Mouse (Mus musculus) urinary bladder, postnatal 10 days (tissue): ENCODE data around the gene Olig2.

Experiments used
- DNase-seq: peaks from one replicate; pipeline ENCODE4 v3.0.0; 2022; ENCODE audit warnings: low spot score

Gene Olig2

DNA sequence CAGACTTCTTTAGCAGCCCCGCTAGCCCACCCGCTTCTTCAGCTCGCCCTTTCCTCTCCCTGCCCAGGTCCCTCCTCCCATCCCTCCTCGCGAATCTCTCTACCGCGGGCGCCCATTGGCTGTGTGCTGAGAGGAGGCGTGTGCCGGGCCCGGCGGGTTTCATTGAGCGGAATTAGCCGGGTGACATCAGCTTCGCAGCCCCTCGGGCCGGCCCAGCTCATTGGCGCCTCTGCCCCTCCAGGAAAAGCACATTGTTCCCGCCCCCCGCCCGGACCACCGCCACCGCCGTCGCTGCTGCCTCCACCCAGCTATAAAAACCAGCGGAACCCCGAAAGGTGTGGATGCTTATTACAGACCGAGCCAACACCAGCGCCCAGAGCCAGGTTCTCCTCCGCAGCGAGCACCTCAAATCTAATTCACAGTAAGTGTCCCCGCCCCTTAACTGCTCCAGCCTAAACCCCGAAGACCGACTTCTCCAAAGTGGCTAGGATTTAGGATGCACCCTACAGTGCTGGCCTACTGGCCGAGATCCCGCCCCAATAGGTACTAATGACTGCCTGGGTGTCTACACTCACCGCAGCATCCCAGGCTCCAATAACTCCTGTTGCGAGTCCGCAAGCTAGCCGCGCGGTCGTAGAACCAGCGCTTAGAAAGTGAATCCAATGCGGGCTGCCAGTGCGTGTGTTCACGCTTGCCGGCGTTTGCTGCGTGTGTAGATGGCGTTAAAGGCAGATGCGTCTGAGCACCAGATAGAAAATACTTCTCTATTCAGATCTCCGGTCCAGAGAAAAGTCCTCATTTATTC is at the start of gene Olig2:
Gene Olig2 (plus strand): TSS at position 225 of the 805 bp plus-strand sequence.
- no peak for DNase-seq

- no peak for DNase-seq
These were observed 49.4 kb upstream of the Olig2 start for GRCm38 (mm10) chr16:91175892-91176291.

GRCm38 (mm10) chr16:91187046-91187445 is 38.2 kb upstream of the Olig2 start:
- DNase-seq, result no peak

DNA sequence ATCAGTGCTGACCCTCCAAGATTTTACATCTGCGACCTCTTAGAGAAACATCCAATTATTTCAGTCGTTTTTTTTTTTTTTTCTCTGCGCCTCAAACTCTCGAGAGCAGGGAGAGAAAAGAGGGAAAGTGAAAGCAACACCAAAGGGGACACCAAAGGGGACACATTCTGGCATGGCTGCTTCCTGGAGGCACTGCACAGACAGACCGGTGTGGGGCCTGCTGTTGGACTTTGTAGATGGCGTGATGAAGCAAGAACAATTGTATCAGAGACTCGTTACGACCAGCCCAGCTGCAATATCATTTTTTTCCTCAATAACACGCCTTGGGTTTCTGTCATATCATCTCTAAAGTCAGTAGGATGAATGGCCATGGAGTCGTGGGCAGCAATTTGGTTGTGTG is 37.6 kb upstream of the Olig2 start:
- DNase-seq, result no peak

DNA sequence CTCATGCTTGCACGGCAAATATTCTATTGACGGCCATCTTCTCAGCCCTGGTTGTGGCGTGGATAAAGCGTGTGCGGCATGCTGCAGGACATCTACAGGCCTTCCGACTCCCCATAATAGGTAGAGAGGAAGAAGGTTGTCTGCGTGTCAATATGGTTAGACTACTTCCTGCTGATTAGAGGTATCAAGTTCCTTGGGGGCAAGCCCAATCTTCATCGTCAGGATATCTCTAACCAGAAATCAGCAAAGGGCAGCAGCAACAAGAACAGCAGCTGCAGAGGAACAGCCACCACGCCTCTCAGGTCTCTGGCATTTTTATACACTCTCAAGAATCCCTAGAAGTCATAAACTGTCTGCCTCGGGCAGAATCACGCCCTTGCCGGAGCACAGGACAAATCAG is 37.0 kb upstream of the Olig2 start:
- DNase-seq, result no peak

DNA sequence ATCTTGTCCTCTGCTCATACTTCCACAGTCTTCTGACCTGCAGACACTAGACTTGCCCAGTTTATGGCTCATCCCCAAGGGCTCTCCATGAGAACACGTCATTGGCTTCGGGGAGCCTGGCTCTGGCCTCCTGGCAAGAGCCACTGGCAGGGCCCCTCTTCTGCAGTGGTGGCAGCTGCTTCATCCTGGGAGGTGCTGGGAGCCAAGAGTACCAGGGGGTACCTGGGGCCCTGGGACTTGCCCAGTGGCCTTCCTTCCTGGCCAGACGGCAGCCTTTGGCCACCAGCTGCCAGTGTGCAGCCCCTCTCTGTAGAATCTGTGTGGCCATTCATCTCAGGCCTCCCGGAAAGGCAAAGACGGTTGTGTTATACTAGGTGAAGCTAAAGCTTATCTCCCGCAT is 34.0 kb upstream of the Olig2 start:
- no peak for DNase-seq

DNA sequence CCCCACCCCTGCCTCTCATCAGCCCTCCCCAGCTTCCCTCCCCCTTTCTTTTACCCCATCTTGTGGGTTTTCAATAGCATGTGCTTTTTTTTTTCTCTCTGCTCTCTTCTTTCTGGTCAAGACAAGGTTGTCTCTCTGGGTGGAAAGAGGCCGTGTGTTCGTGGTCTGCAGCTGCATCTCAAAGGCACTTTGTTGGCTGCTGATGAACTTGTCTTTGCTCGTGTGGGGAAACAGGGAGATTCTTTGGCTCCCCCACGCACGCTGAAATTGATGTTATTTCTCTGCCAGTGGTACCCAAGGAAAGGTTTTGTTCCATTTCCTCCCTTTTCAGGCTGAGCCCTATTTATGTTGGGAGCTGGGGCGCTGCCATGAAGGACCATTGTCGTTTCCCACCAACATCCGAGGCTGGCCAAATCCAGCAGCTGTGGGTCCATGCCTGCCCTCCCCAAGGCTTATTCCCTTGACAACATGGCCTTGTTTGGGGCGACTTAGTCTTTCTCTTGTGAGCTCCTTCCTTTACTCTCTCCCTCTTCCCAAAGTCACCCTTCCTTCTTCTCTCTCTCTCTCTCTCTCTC is 33.5 kb upstream of the Olig2 start:
- DNase-seq, result no peak

DNA sequence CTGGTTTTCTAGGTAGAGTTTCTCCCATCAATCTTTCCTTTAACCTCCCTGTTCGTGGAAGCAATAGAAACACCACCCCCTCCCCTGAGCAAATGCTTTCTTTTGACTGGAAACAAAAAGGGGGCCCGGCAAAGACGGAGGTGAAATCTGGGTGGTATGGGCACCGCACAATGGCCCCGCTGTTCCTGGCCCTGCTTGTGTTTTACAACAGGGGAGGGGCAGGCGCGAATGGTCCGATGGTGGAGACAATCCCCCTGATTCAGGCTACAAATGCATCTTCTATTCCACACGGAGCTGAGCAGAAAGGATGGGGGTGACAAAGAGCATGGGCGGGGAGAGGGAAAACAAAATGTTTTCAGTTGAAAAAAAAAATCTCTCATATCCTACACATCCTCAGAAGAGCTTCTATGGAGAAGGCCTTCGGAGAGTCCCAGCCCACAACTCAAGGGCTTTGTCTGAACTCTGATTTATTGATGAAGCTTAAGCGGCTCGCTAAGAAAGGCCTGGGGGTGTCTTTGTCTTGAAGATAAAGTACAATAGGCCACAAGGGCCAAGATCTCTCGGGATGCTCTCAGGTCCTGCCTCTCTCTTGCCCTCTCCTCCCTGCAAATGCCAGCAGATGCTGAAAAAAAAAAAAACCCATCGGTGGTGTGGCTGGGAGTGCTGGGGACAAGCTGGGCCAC is 32.4 kb upstream of the Olig2 start:
- DNase-seq, result no peak

DNA sequence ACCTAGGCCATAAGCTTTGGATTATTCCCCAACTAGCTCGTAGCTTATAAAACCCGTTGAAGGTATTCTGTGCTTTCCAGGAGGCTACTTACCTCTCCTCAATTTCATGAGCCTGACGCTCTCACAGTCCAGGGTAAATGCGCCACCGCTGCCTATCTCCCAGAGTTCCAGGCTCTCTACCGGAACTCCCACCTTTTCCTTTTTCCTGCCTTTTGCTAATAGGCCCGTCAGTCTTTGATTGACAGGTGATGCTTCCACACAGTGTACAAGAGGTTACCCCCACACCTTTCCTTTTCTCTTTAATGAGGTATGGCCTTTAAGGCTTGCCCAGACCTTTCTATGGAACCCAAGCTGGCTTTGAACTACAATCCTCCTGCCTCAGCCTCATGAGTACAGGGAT is 25.4 kb upstream of the Olig2 start:
- no peak for DNase-seq

- DNase-seq, result no peak
These were observed 22.3 kb upstream of the Olig2 start for GRCm38 (mm10) chr16:91202989-91203388.

DNA sequence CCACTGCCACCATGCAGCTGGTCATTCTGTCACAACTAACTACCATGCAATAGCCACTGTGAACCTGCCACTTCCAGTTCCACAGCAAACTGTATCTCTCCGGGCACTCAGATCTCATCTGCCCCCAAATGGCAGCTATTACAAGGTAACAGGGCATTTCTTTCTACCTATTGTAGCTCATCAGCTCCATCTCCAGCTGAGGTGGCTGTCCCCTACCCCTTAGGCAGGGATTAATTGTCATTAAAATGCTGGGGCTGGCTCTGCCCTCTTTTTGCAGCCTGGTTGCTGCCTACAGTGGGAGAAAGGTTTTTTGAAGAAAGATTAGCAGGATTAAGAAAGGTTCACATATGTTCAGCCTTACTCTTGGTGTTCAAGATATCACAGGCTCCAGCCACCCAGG is 18.9 kb upstream of the Olig2 start:
- DNase-seq, result no peak

- no peak for DNase-seq
These were observed 8.2 kb upstream of the Olig2 start for GRCm38 (mm10) chr16:91217077-91217476.

GRCm38 (mm10) chr16:91217948-91218347 is 7.3 kb upstream of the Olig2 start:
- no peak for DNase-seq

DNA sequence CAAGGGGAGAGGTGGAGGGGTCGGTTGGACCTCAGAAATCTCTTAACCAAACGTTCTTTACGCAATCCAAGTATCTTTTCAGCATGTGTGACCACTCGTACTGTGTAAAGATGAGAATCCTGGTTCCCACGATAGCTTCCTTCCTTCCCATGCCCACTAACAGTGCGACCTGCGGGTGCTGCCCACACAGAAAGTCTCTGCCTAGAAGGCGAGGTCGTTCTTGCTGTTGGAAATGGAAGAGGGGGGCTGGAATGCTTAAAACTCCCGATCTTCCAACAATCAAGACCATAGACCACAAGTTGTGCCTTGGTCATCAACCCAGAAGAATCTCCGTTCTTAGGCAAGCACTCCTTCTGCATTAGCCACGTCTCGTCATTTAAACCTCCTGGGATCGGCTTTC is 6.0 kb upstream of the Olig2 start:
- no peak for DNase-seq

DNA sequence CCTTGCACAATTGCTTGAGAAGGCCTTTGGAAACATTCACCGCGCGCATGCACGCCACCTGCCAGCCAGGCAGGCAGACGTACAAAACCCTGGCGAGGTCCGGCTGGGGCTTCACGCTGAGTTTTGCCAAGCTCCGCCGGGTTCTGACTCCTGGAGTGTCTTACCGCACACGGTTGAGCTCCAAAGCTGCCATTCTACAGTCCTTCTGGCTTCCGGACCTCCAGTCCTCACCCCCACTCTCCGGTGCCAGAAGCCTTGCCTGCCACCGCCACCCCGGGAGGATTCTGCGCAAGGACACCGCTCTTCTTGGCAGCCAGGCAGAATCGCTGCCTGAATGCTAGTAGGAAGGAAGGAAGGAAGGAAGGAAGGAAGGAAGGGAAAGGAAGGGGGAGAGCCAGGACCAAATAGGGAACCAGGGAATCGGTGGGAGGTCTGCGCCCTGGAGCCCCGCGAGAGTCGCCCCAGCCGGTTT is 3.0 kb upstream of the Olig2 start:
- DNase-seq, result no peak

- DNase-seq, result no peak
These were observed 2.5 kb upstream of the Olig2 start for GRCm38 (mm10) chr16:91222643-91223271.

DNA sequence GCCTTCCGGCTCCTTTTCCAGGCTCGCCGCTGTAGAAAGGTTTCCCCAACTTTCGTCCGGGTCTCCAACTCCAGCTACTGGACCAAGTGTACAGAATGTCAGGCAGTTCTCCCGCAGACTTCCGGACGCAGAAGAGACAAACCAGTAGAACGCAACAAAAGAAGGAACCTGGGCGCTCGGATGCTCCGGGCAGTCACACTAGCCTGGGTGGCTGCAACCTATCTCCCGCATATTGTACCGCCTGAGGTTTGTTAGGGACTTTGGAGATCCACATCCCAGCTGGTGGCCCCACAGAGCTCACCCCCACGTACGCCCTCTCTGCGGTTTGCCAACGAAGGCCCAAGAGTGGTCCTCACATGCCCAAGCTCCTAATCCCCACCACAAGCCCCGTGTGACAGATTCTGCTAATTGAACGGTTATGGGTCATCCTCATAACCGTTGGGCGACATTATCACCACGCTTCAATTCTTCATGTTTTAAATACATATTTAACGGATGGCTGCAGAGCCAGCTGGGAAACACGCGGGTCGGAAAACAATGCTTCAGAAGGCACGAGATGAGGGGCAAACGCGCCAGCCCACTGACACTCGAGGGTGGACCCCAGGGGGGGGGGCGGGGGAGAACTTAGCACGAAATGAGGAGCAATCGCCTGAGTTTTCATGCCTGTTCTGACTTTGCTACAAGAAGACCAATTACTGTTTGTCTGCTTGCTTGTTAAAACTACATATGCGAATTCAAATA is 1.8 kb upstream of the Olig2 start:
- DNase-seq, result no peak

DNA sequence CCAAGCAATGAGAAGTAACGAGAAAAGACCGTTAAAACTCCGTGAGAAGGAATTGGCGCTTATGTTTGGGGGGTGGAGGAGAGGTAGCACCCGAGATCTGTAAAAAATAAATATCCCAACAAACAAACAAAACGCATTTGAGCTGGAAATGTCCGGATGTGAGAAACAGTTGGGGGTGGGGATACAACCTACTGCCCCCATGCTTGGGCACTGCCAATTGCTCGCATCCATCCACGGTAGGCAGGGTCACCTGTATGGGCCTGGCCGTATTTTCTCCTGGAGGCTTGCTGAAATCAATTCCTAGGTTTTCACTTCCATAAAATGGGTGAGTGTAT is 1.2 kb upstream of the Olig2 start:
- DNase-seq, result no peak

DNA sequence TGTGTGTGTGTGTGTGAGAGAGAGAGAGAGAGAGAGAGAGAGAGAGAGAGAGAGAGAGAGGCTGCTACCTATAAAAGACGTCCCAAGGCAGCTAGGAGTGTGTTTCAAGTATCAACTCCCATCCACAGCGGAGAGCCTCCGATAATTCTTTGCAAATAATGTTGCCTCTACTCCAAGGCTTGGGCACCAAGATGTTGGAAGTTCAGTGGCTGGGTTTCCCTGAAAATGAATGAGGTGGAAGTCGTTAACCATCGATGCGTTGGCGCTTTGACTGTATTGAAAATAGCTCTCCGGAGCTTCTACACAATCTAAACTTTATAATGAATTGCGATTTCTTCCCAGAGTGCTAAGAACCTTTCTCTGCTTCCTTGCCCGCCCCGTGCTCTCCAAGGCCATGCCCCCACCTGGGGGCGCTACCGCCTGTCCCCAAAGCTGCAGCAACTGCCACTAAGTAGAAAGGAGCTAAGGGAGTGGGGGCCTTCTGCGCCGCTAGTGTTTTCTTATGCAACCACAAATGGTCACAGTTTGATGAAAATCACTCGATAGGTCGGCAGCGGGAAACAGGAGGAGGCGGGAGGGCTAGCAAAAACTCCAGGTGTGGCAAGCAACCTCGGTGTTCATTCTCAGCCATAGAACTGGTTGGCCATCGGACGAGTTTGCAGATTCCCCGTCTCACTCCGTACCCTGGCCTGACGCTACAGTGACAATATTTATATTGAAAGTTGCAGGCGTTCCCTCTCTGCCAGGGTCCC is 600 bp upstream of the Olig2 start:
- no peak for DNase-seq

GRCm38 (mm10) chr16:91226038-91226882 is 1.0 kb downstream of the Olig2 start:
- DNase-seq, result no peak
